ENCODE assay signal across 10 mouse cellular contexts in genomic region chr1:151753374-151753929, GRCm38 (mm10). TPM values are rescaled to one million over a fixed set of nuclear protein-coding genes. Genes with fewer than 3 reads are reported as not detected.
DNase-seq lines count a peak whose midpoint lies in the region; ATAC-seq and TF ChIP-seq lines count a peak whose summit lies in the region.
"Had no signal": no experiment of that assay in that cellular context is flagged by ENCODE, and none has a peak within 500 bp of the region (broad histone marks: within the 10 kb centered on the region; RNA-seq: fewer than 3 reads in every experiment).

No protein-coding gene starts in this region.

- 59% methylated on average over 8 of the region's 8 CpGs for WGBS in heart, embryonic 16.5 days
- 7% methylated on average over 8 of the region's 8 CpGs for WGBS in thymus, adult 2 months
- 17% methylated on average over 8 of the region's 8 CpGs for WGBS in liver, embryonic 13.5 days (ENCODE audit: insufficient replicate concordance)

- ATAC-seq in heart, embryonic 16.5 days (replicated peaks; ENCODE audit: extremely low read depth, insufficient read depth, low FRiP score), result no peak
- ATAC-seq in liver, embryonic 13.5 days (ENCODE audit: low read depth), result no peak

- H3K36me3 ChIP-seq in heart, embryonic 16.5 days (ENCODE audit: control insufficient read depth, insufficient read depth), result no peaks in the 10 kb centered on the region
- no peaks in the 10 kb centered on the region for H3K36me3 ChIP-seq in thymus, adult 2 months (ENCODE audit: control insufficient read depth, insufficient read depth, low read length)
- no peaks in the 10 kb centered on the region for H3K36me3 ChIP-seq in liver, embryonic 13.5 days

- no peak for TF ChIP-seq POLR2A in thymus, adult 2 months (IDR thresholded peaks at IDR 0.05; ENCODE audit: control insufficient read depth, extremely low read depth, insufficient read depth, low read length, poor library complexity)

- H3K9me3 ChIP-seq in heart, embryonic 16.5 days (replicated peaks; ENCODE audit: control insufficient read depth, low read length), result peaks cover 5% of the 10 kb centered on the region; the same call in 1 of the 2 replicates
- H3K9me3 ChIP-seq in liver, embryonic 13.5 days (replicated peaks), result no peaks in the 10 kb centered on the region

- H3K9ac ChIP-seq in heart, embryonic 16.5 days (ENCODE audit: low read length), result no peak overlapping the region
- peak overlapping the region; percentile 92 for H3K9ac ChIP-seq in liver, embryonic 13.5 days

- peaks cover 17% of the 10 kb centered on the region for H3K4me1 ChIP-seq in heart, embryonic 16.5 days (ENCODE audit: control insufficient read depth, insufficient read depth, low read length)
- no peaks in the 10 kb centered on the region; the same call in 1 of the 2 replicates for H3K4me1 ChIP-seq in thymus, adult 2 months (replicated peaks; ENCODE audit: control insufficient read depth, insufficient read depth, low read length)
- peaks cover 44% of the 10 kb centered on the region for H3K4me1 ChIP-seq in liver, embryonic 13.5 days (replicated peaks)

- H3K27me3 ChIP-seq in heart, embryonic 16.5 days (ENCODE audit: control insufficient read depth, insufficient read depth, low read length), result no peaks in the 10 kb centered on the region
- no peaks in the 10 kb centered on the region for H3K27me3 ChIP-seq in thymus, adult 2 months (ENCODE audit: control insufficient read depth, insufficient read depth, low read length)
- H3K27me3 ChIP-seq in liver, embryonic 13.5 days, result no peaks in the 10 kb centered on the region

- DNase-seq in heart, postnatal 4 days, result no peak
- DNase-seq in thymus, adult 2 months, result peak; percentile 4
- DNase-seq in thymus, postnatal 0 days (ENCODE audit: low spot score), result no peak
- no peak for DNase-seq in liver, embryonic 13.5 days
- DNase-seq in spleen, adult 12 weeks (ENCODE audit: low spot score), result no peak
- no peak for DNase-seq in frontal cortex, postnatal 36 days (ENCODE audit: low spot score in 2 of 2)
- no peak for DNase-seq in layer of hippocampus, adult 11-12 months (ENCODE audit: low spot score)
- DNase-seq: heart, adult 2 months; lung, postnatal 36 days had no signal

- H3K4me2 ChIP-seq in heart, embryonic 16.5 days (ENCODE audit: low read depth, low read length), result peak overlapping the region; percentile 53; the same call in 1 of the 2 replicates
- H3K4me2 ChIP-seq in liver, embryonic 13.5 days, result peak overlapping the region; percentile 72

- TF ChIP-seq CTCF in thymus, adult 2 months (IDR thresholded peaks at IDR 0.05; ENCODE audit: borderline replicate concordance, control insufficient read depth, extremely low read depth, insufficient read depth, low read length, poor library complexity), result no peak

- H3K4me3 ChIP-seq in heart, embryonic 16.5 days (ENCODE audit: low read length), result no peak overlapping the region
- no peak overlapping the region for H3K4me3 ChIP-seq in thymus, adult 2 months (ENCODE audit: control insufficient read depth, insufficient read depth, low read length)
- peak overlapping the region; percentile 92 for H3K4me3 ChIP-seq in liver, embryonic 13.5 days (replicated peaks)

- no peak overlapping the region for H3K27ac ChIP-seq in heart, embryonic 16.5 days (ENCODE audit: low read length)
- H3K27ac ChIP-seq in thymus, adult 2 months (ENCODE audit: control insufficient read depth, insufficient read depth, low read length), result no peak overlapping the region
- peak overlapping the region; percentile 44; the same call in 1 of the 2 replicates for H3K27ac ChIP-seq in liver, embryonic 13.5 days

RNA-seq across cellular contexts. Expression of gene Edem3, which starts 1.7 kb away (rescaled TPM):
- polyA plus RNA-seq in heart, embryonic 16.5 days (2015; fragmentation: Nextera tagmentation; extraction: Ambion mirVana), result 9.8 and 11.6 TPM in 2 replicates
- total RNA-seq in heart, postnatal 4 days (2021), result 10 to 100 TPM; 21.8 to 24.2 TPM
- polyA plus RNA-seq in thymus, adult 2 months (2012; rRNA removed), result 5.7 and 6.3 TPM in 2 replicates
- 5.5 and 6.4 TPM in 2 replicates for polyA plus RNA-seq in thymus, postnatal 0 days (2015; fragmentation: Nextera tagmentation; extraction: Ambion mirVana)
- polyA plus RNA-seq in liver, embryonic 13.5 days (2015; fragmentation: Nextera tagmentation; extraction: Ambion mirVana), result 5.6 and 8.7 TPM in 2 replicates
